Mouse (Mus musculus): Measurements from ENCODE around the gene Pitpnc1. TPM values are rescaled to one million over a fixed set of nuclear protein-coding genes. Genes with fewer than 3 reads are reported as not detected.

Pitpnc1 gene
- polyA plus RNA-seq, 1 experiment from 2014 or later = 21.5 TPM

GRCm38 (mm10) chr11:107393154-107393827, 77.2 kb downstream of the Pitpnc1 start:
- no peak for ATAC-seq (replicated peaks; ENCODE audit: low FRiP score)
- Histone ChIP-seq H3K4me3 (replicated peaks) (no peak overlapping the region), H3K27ac (no peak overlapping the region), H3K9me3 (replicated peaks) (no peaks in the 10 kb centered on the region), H3K27me3 (no peaks in the 10 kb centered on the region), H3K4me2 (no peak overlapping the region), H3K36me3 (no peaks in the 10 kb centered on the region), H3K4me1 (peaks cover 19% of the 10 kb centered on the region), H3K9ac (no peak overlapping the region)
- 75% methylated on average over 7 of the region's 7 CpGs for WGBS

GRCm38 (mm10) chr11:107390540-107390939, 80.0 kb downstream of the Pitpnc1 start:
- Histone ChIP-seq H3K9ac (no peak overlapping the region), H3K27ac (no peak overlapping the region), H3K9me3 (replicated peaks) (no peaks in the 10 kb centered on the region), H3K4me3 (replicated peaks) (no peak overlapping the region), H3K36me3 (no peaks in the 10 kb centered on the region), H3K4me2 (no peak overlapping the region), H3K27me3 (no peaks in the 10 kb centered on the region), H3K4me1 (peaks cover 11% of the 10 kb centered on the region; the same call in 1 of the 2 replicates)
- ATAC-seq (replicated peaks; ENCODE audit: low FRiP score) = no peak
- 79% methylated on average over 2 of the region's 2 CpGs for WGBS

- Histone ChIP-seq H3K9ac (no peak overlapping the region), H3K4me3 (replicated peaks) (no peak overlapping the region), H3K9me3 (replicated peaks) (no peaks in the 10 kb centered on the region), H3K4me1 (peaks cover 11% of the 10 kb centered on the region; the same call in 1 of the 2 replicates), H3K27ac (no peak overlapping the region), H3K4me2 (no peak overlapping the region), H3K27me3 (no peaks in the 10 kb centered on the region), H3K36me3 (no peaks in the 10 kb centered on the region)
- no peak for ATAC-seq (replicated peaks; ENCODE audit: low FRiP score)
- 54% methylated on average over 10 of the region's 10 CpGs for WGBS
Measured at GRCm38 (mm10) chr11:107390001-107390400, 80.5 kb downstream of the Pitpnc1 start.

- WGBS = 73% methylated on average over 10 of the region's 10 CpGs
- no peaks in the 10 kb centered on the region for H3K36me3 ChIP-seq
- H3K27me3 ChIP-seq = no peaks in the 10 kb centered on the region
- no peak overlapping the region for H3K9ac ChIP-seq
- H3K4me3 ChIP-seq (replicated peaks) = no peak overlapping the region
- no peak overlapping the region for H3K27ac ChIP-seq
- no peaks in the 10 kb centered on the region for H3K9me3 ChIP-seq (replicated peaks)
- no peaks in the 10 kb centered on the region for H3K4me1 ChIP-seq
- no peak overlapping the region for H3K4me2 ChIP-seq
- no peak for ATAC-seq (replicated peaks; ENCODE audit: low FRiP score)
Measured at GRCm38 (mm10) chr11:107386481-107386880, 84.0 kb downstream of the Pitpnc1 start.

GRCm38 (mm10) chr11:107385306-107385705, 85.2 kb downstream of the Pitpnc1 start:
- Histone ChIP-seq H3K27me3 (no peaks in the 10 kb centered on the region), H3K36me3 (no peaks in the 10 kb centered on the region), H3K4me1 (no peaks in the 10 kb centered on the region), H3K4me2 (no peak overlapping the region), H3K9ac (no peak overlapping the region), H3K9me3 (replicated peaks) (no peaks in the 10 kb centered on the region), H3K4me3 (replicated peaks) (no peak overlapping the region), H3K27ac (no peak overlapping the region)
- 66% methylated on average over 4 of the region's 4 CpGs for WGBS
- ATAC-seq (replicated peaks; ENCODE audit: low FRiP score) = no peak

GRCm38 (mm10) chr11:107383985-107384384, 86.5 kb downstream of the Pitpnc1 start:
- H3K4me2 ChIP-seq = no peak overlapping the region
- no peaks in the 10 kb centered on the region for H3K9me3 ChIP-seq (replicated peaks)
- WGBS = 77% methylated on average over 6 of the region's 6 CpGs
- H3K27ac ChIP-seq = no peak overlapping the region
- H3K4me3 ChIP-seq (replicated peaks) = no peak overlapping the region
- H3K27me3 ChIP-seq = no peaks in the 10 kb centered on the region
- ATAC-seq (replicated peaks; ENCODE audit: low FRiP score) = no peak
- H3K36me3 ChIP-seq = no peaks in the 10 kb centered on the region
- H3K4me1 ChIP-seq = peaks cover 9% of the 10 kb centered on the region
- H3K9ac ChIP-seq = no peak overlapping the region

- ATAC-seq (replicated peaks; ENCODE audit: low FRiP score) = no peak
- Histone ChIP-seq H3K4me3 (replicated peaks) (no peak overlapping the region), H3K36me3 (no peaks in the 10 kb centered on the region), H3K27me3 (no peaks in the 10 kb centered on the region), H3K27ac (peak overlapping the region; percentile 34), H3K4me2 (no peak overlapping the region), H3K9ac (no peak overlapping the region), H3K4me1 (peaks cover 26% of the 10 kb centered on the region), H3K9me3 (replicated peaks) (no peaks in the 10 kb centered on the region)
- 34% methylated on average over 9 of the region's 9 CpGs for WGBS
Measured at GRCm38 (mm10) chr11:107379965-107380364, 90.5 kb downstream of the Pitpnc1 start.

GRCm38 (mm10) chr11:107379089-107379845, 91.2 kb downstream of the Pitpnc1 start:
- H3K27ac ChIP-seq = 0 out of 2 replicates have a peak overlapping the region, but pooled peaks have one; percentile 32
- H3K36me3 ChIP-seq = no peaks in the 10 kb centered on the region
- H3K27me3 ChIP-seq = no peaks in the 10 kb centered on the region
- WGBS = 92% methylated on average over 22 of the region's 22 CpGs
- no peak for ATAC-seq (replicated peaks; ENCODE audit: low FRiP score)
- no peak overlapping the region for H3K9ac ChIP-seq
- H3K4me3 ChIP-seq (replicated peaks) = no peak overlapping the region
- no peak overlapping the region for H3K4me2 ChIP-seq
- H3K9me3 ChIP-seq (replicated peaks) = no peaks in the 10 kb centered on the region
- peaks cover 26% of the 10 kb centered on the region for H3K4me1 ChIP-seq

- peaks cover 26% of the 10 kb centered on the region for H3K4me1 ChIP-seq
- WGBS = 87% methylated on average over 6 of the region's 6 CpGs
- H3K9me3 ChIP-seq (replicated peaks) = no peaks in the 10 kb centered on the region
- no peak overlapping the region for H3K9ac ChIP-seq
- H3K4me3 ChIP-seq (replicated peaks) = no peak overlapping the region
- no peaks in the 10 kb centered on the region for H3K27me3 ChIP-seq
- no peak overlapping the region for H3K27ac ChIP-seq
- no peak overlapping the region for H3K4me2 ChIP-seq
- H3K36me3 ChIP-seq = no peaks in the 10 kb centered on the region
- ATAC-seq (replicated peaks; ENCODE audit: low FRiP score) = no peak
Measured at GRCm38 (mm10) chr11:107377326-107377725, 93.2 kb downstream of the Pitpnc1 start.

- H3K4me2 ChIP-seq = peak overlapping the region; percentile 17; the same call in 1 of the 2 replicates
- H3K9ac ChIP-seq = no peak overlapping the region
- H3K9me3 ChIP-seq (replicated peaks) = no peaks in the 10 kb centered on the region
- peak overlapping the region; percentile 24; the same call in 1 of the 2 replicates for H3K27ac ChIP-seq
- 13% methylated on average over 12 of the region's 12 CpGs for WGBS
- no peak overlapping the region for H3K4me3 ChIP-seq (replicated peaks)
- peaks cover 26% of the 10 kb centered on the region for H3K4me1 ChIP-seq
- H3K27me3 ChIP-seq = no peaks in the 10 kb centered on the region
- ATAC-seq (replicated peaks; ENCODE audit: low FRiP score) = peak; percentile 67; the same call in 1 of the 2 replicates
- no peaks in the 10 kb centered on the region for H3K36me3 ChIP-seq
Measured at GRCm38 (mm10) chr11:107376272-107376671, 94.2 kb downstream of the Pitpnc1 start.

- peaks cover 26% of the 10 kb centered on the region for H3K4me1 ChIP-seq
- no peak overlapping the region for H3K4me3 ChIP-seq (replicated peaks)
- H3K36me3 ChIP-seq = no peaks in the 10 kb centered on the region
- no peak overlapping the region for H3K4me2 ChIP-seq
- WGBS = 71% methylated on average over 11 of the region's 11 CpGs
- no peak for ATAC-seq (replicated peaks; ENCODE audit: low FRiP score)
- H3K9me3 ChIP-seq (replicated peaks) = no peaks in the 10 kb centered on the region
- H3K27ac ChIP-seq = peak overlapping the region; percentile 24; the same call in 1 of the 2 replicates
- no peaks in the 10 kb centered on the region for H3K27me3 ChIP-seq
- H3K9ac ChIP-seq = no peak overlapping the region
Measured at GRCm38 (mm10) chr11:107375816-107376215, 94.7 kb downstream of the Pitpnc1 start.

- Histone ChIP-seq H3K9ac (no peak overlapping the region), H3K36me3 (no peaks in the 10 kb centered on the region), H3K4me3 (replicated peaks) (no peak overlapping the region), H3K4me1 (peaks cover 21% of the 10 kb centered on the region), H3K9me3 (replicated peaks) (no peaks in the 10 kb centered on the region), H3K27me3 (no peaks in the 10 kb centered on the region), H3K4me2 (no peak overlapping the region), H3K27ac (no peak overlapping the region)
- no peak for ATAC-seq (replicated peaks; ENCODE audit: low FRiP score)
- 98% methylated on average over 6 of the region's 6 CpGs for WGBS
Measured at GRCm38 (mm10) chr11:107373569-107373968, 96.9 kb downstream of the Pitpnc1 start.
